Mouse (Mus musculus) heart, adult 2 months (tissue): ENCODE data around the gene Ildr1.

Source experiments
- CTCF ChIP-seq: fragments of 200-600 bp; IDR thresholded peaks from 2 replicates; pipeline ENCODE4 v1.8.1; 2022; ENCODE audit warnings: antibody characterized with exemption, mild to moderate bottlenecking, moderate library complexity
- EP300 ChIP-seq: fragments of 200-500 bp; IDR thresholded peaks from 2 replicates; pipeline ENCODE4 v1.6.1; 2011; ENCODE audit warnings: low read depth, low read length, control low read depth; ENCODE audit not compliant: insufficient read depth
- POLR2A ChIP-seq: fragments of 200-500 bp; IDR thresholded peaks from 2 replicates; pipeline ENCODE4 v1.6.1; 2011; ENCODE audit warnings: mild to moderate bottlenecking, low read depth, low read length, control low read depth; ENCODE audit not compliant: insufficient read depth

DNA sequence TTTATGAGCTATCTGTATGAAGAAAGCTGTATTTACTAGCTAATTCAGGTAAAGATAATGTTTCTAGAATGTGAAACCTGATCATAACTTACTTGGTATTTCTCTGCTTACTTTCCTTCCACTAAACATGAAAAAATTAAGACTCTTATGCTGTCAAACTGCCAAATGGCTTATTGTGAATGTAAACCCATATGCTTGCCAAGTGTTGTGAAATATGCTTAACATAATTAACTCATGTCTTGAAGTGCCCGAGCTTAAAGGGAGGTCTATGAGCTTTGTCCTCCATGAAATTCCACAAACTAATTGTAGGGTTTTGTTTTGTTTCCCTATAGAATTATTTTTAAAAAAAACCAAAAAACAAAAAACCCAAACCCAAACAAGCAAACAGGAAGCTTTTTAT, 40.0 kb downstream of the Ildr1 start:
- TF ChIP-seq CTCF (no peak), EP300 (no peak), POLR2A (no peak)
